In genomic region chr9:33260171-33260570, GRCm38 (mm10) we compare ENCODE assay signal across 9 mouse cellular contexts.
DNase-seq lines count a peak whose midpoint lies in the region; ATAC-seq and TF ChIP-seq lines count a peak whose summit lies in the region.
"Had no signal": no experiment of that assay in that cellular context is flagged by ENCODE, and none has a peak within 500 bp of the region (broad histone marks: within the 10 kb centered on the region; RNA-seq: fewer than 3 reads in every experiment).

No protein-coding gene starts in this region.

- no peak overlapping the region for H3K4me2 ChIP-seq in hindbrain, postnatal 0 days (ENCODE audit: low read depth, low read length)
- H3K4me2 ChIP-seq in midbrain, embryonic 15.5 days, result no peak overlapping the region
- H3K4me2 ChIP-seq: lung, embryonic 15.5 days had no signal

- peak; percentile 93 for TF ChIP-seq CTCF in hindbrain, postnatal 0 days (IDR thresholded peaks at IDR 0.05; ENCODE audit: low read depth)
- peak; percentile 48; the same call in 1 of the 2 replicates for TF ChIP-seq CTCF in testis, adult 2 months (IDR thresholded peaks at IDR 0.05; ENCODE audit: control insufficient read depth, insufficient read depth, insufficient replicate concordance, low read depth, low read length)

- no peaks in the 10 kb centered on the region for H3K9me3 ChIP-seq in hindbrain, postnatal 0 days (ENCODE audit: low read length)
- no peaks in the 10 kb centered on the region for H3K9me3 ChIP-seq in midbrain, embryonic 15.5 days
- H3K9me3 ChIP-seq: lung, embryonic 15.5 days had no signal

- peak; percentile 5 to 37 for DNase-seq in heart, adult 18-20 months
- no peak for DNase-seq in heart, postnatal 25 days (ENCODE audit: low spot score)
- peak; percentile 52 for DNase-seq in adipocyte (ENCODE audit: low spot score)
- peak; percentile 60 for DNase-seq in embryo, embryonic 9.5 days (ENCODE audit: extremely low spot score)
- DNase-seq in hindbrain, postnatal 0 days (ENCODE audit: low spot score), result peak; percentile 83
- peak; percentile 19 to 22 for DNase-seq in left cerebral cortex, adult 8-10 months (ENCODE audit: low spot score in 2 of 2)

- no peak overlapping the region for H3K4me3 ChIP-seq in hindbrain, postnatal 0 days (ENCODE audit: low read length)
- no peak overlapping the region for H3K4me3 ChIP-seq in midbrain, embryonic 15.5 days
- no peak overlapping the region for H3K4me3 ChIP-seq in testis, adult 2 months (ENCODE audit: control insufficient read depth, low read depth, low read length)
- H3K4me3 ChIP-seq: lung, embryonic 15.5 days had no signal

- no peaks in the 10 kb centered on the region for H3K27me3 ChIP-seq in hindbrain, postnatal 0 days (ENCODE audit: insufficient read depth, low read length)
- H3K27me3 ChIP-seq in midbrain, embryonic 15.5 days (replicated peaks), result no peaks in the 10 kb centered on the region
- no peaks in the 10 kb centered on the region for H3K27me3 ChIP-seq in testis, adult 2 months (ENCODE audit: control insufficient read depth, insufficient read depth, low read length)

- H3K9ac ChIP-seq in hindbrain, postnatal 0 days (replicated peaks; ENCODE audit: low read length), result no peak overlapping the region
- H3K9ac ChIP-seq in midbrain, embryonic 15.5 days, result no peak overlapping the region
- H3K9ac ChIP-seq: lung, embryonic 15.5 days had no signal

- TF ChIP-seq POLR2A in testis, adult 2 months (IDR thresholded peaks at IDR 0.05; ENCODE audit: control insufficient read depth, low read depth, low read length), result no peak

- no peaks in the 10 kb centered on the region for H3K4me1 ChIP-seq in hindbrain, postnatal 0 days (ENCODE audit: insufficient read depth, low read length)
- H3K4me1 ChIP-seq in midbrain, embryonic 15.5 days, result 0 out of 2 replicates have a peak, but pooled peaks cover 4% of the 10 kb centered on the region
- H3K4me1 ChIP-seq in testis, adult 2 months (ENCODE audit: control insufficient read depth, insufficient read depth, low read length), result no peaks in the 10 kb centered on the region
- H3K4me1 ChIP-seq: lung, embryonic 15.5 days had no signal

- intact Hi-C loops in heart, postnatal 25 days (cut with DNase I), result loop anchor here (10.0 kb wide), 1 partner anchor 1225 kb away; the partner anchor contains the start of gene Kirrel3

- no peak overlapping the region for H3K27ac ChIP-seq in hindbrain, postnatal 0 days
- no peak overlapping the region for H3K27ac ChIP-seq in midbrain, embryonic 15.5 days
- no peak overlapping the region for H3K27ac ChIP-seq in testis, adult 2 months (ENCODE audit: control insufficient read depth, insufficient read depth, low read depth, low read length)
- H3K27ac ChIP-seq: lung, embryonic 15.5 days had no signal

- peak; percentile 82 for ATAC-seq in hindbrain, postnatal 0 days
- 0 out of 2 replicates have a peak, but pooled peaks have one; percentile 65 for ATAC-seq in midbrain, embryonic 15.5 days (replicated peaks)

- no peaks in the 10 kb centered on the region for H3K36me3 ChIP-seq in hindbrain, postnatal 0 days (ENCODE audit: insufficient read depth, low read length)
- H3K36me3 ChIP-seq in midbrain, embryonic 15.5 days (replicated peaks), result no peaks in the 10 kb centered on the region
- no peaks in the 10 kb centered on the region for H3K36me3 ChIP-seq in testis, adult 2 months (ENCODE audit: control insufficient read depth, insufficient read depth, low read length)
- H3K36me3 ChIP-seq: lung, embryonic 15.5 days had no signal

- WGBS in hindbrain, postnatal 0 days, result 27% methylated on average over 4 of the region's 4 CpGs
- 33% methylated on average over 4 of the region's 4 CpGs for WGBS in midbrain, embryonic 15.5 days
